Mouse (Mus musculus) forebrain, embryonic 14.5 days (tissue): ENCODE measurements around the gene Gm11549. TPM values are rescaled to one million over a fixed set of nuclear protein-coding genes. Genes with fewer than 3 reads are reported as not detected.

Experiments
- ATAC-seq: fragments of 200-750 bp; cut with Nextera tagmentation; 2 replicates; pipeline ENCODE4 v1.8.0; 2017; ENCODE audit warnings: mild to moderate bottlenecking, moderate library complexity
- DNase-seq: peaks from one replicate; pipeline ENCODE4 v3.0.0-alpha.2; 2015; ENCODE audit warnings: low spot score
- H3K27ac ChIP-seq: fragments of 300-500 bp; sonication (generic); 2 replicates; pipeline ENCODE4 v1.5.1; 2014; ENCODE audit warnings: low read depth, mild to moderate bottlenecking, control low read depth, low read length, moderate library complexity
- H3K27me3 ChIP-seq: fragments of 300-500 bp; sonication (generic); replicated peaks from 2 replicates; pipeline ENCODE4 v1.6.1; 2014; ENCODE audit warnings: low read length, control low read depth, mixed read lengths; ENCODE audit not compliant: control insufficient read depth, insufficient read depth
- H3K36me3 ChIP-seq: fragments of 300-500 bp; sonication (generic); 2 replicates; pipeline ENCODE4 v1.6.1; 2014; ENCODE audit warnings: low read length, control low read depth; ENCODE audit not compliant: control insufficient read depth, insufficient read depth
- H3K4me1 ChIP-seq: fragments of 300-500 bp; sonication (generic); 2 replicates; pipeline ENCODE4 v1.6.1; 2014; ENCODE audit warnings: antibody characterized with exemption, low read length, control low read depth; ENCODE audit not compliant: control insufficient read depth, insufficient read depth
- H3K4me2 ChIP-seq: fragments of 300-500 bp; sonication (generic); 2 replicates; pipeline ENCODE4 v1.6.1; 2014; ENCODE audit warnings: mild to moderate bottlenecking, control low read depth, low read length
- H3K4me3 ChIP-seq: fragments of 300-500 bp; sonication (generic); 2 replicates; pipeline ENCODE4 v1.5.1; 2014; ENCODE audit warnings: low read depth, low read length, control low read depth
- H3K9ac ChIP-seq: fragments of 300-500 bp; sonication (generic); 2 replicates; pipeline ENCODE4 v1.6.1; 2014; ENCODE audit warnings: mild to moderate bottlenecking, low read length, control low read depth, moderate library complexity
- H3K9me3 ChIP-seq: fragments of 300-500 bp; sonication (generic); replicated peaks from 2 replicates; pipeline ENCODE4 v1.6.1; 2016; ENCODE audit warnings: low read length, control low read depth, mixed read lengths; ENCODE audit not compliant: control insufficient read depth
- WGBS: fragments of 180-500 bp; shearing (Covaris S2); extraction: QIAGEN DNeasy Blood & Tissue Kit; methylation state at CpG from one replicate; pipeline ENCODE4 v1.1.7; 2014; 5-methylcytosine and 5-hydroxymethylcytosine counted together
- polyA plus RNA-seq: library from polyadenylated mRNA; unstranded; fragments of >200 nt; fragmentation: Nextera tagmentation; extraction: Ambion mirVana; gene quantifications from 2 replicates; pipeline ENCODE4 v1.2.1, GENCODE M21; 2014

Gene Gm11549
- polyA plus RNA-seq, 1 experiment from 2014 or later: 0.10 TPM

GRCm38 (mm10) chr3:36544961-36545360 is 23.3 kb upstream of the Gm11549 start:
- WGBS: 76% methylated on average over 3 of the region's 3 CpGs
- Histone ChIP-seq H3K4me3 (no peak overlapping the region), H3K4me1 (no peaks in the 10 kb centered on the region), H3K9me3 (no peaks in the 10 kb centered on the region), H3K9ac (no peak overlapping the region), H3K27ac (no peak overlapping the region), H3K4me2 (no peak overlapping the region), H3K36me3 (no peaks in the 10 kb centered on the region), H3K27me3 (no peaks in the 10 kb centered on the region)
- no peak for ATAC-seq
- DNase-seq: no peak

GRCm38 (mm10) chr3:36541399-36541798 is 19.8 kb upstream of the Gm11549 start:
- no peaks in the 10 kb centered on the region for H3K9me3 ChIP-seq
- ATAC-seq: no peak
- 93% methylated on average over 2 of the region's 2 CpGs for WGBS

GRCm38 (mm10) chr3:36540756-36541155 is 19.1 kb upstream of the Gm11549 start:
- no peak for DNase-seq
- Histone ChIP-seq H3K4me3 (no peak overlapping the region), H3K27me3 (no peaks in the 10 kb centered on the region), H3K36me3 (no peaks in the 10 kb centered on the region), H3K4me2 (no peak overlapping the region), H3K27ac (no peak overlapping the region), H3K4me1 (no peaks in the 10 kb centered on the region), H3K9ac (no peak overlapping the region), H3K9me3 (no peaks in the 10 kb centered on the region)
- no peak for ATAC-seq
- 67% methylated on average over 2 of the region's 2 CpGs for WGBS

More at GRCm38 (mm10) chr3:36541399-36541798, 19.8 kb upstream of the Gm11549 start:
- H3K27me3 ChIP-seq: no peaks in the 10 kb centered on the region
- no peak overlapping the region for H3K4me3 ChIP-seq
- H3K4me2 ChIP-seq: no peak overlapping the region
- H3K4me1 ChIP-seq: no peaks in the 10 kb centered on the region
- no peak overlapping the region for H3K9ac ChIP-seq
- no peak overlapping the region for H3K27ac ChIP-seq
- DNase-seq: no peak
- no peaks in the 10 kb centered on the region for H3K36me3 ChIP-seq

GRCm38 (mm10) chr3:36537701-36538470 is 16.3 kb upstream of the Gm11549 start:
- 92% methylated on average over 4 of the region's 4 CpGs for WGBS
- no peaks in the 10 kb centered on the region for H3K9me3 ChIP-seq
- no peaks in the 10 kb centered on the region for H3K36me3 ChIP-seq
- no peak overlapping the region for H3K9ac ChIP-seq
- no peak overlapping the region for H3K4me2 ChIP-seq
- no peak overlapping the region for H3K27ac ChIP-seq
- H3K4me3 ChIP-seq: no peak overlapping the region
- H3K27me3 ChIP-seq: no peaks in the 10 kb centered on the region
- H3K4me1 ChIP-seq: no peaks in the 10 kb centered on the region
- ATAC-seq: no peak
- DNase-seq: no peak

GRCm38 (mm10) chr3:36536041-36536440 is 14.4 kb upstream of the Gm11549 start:
- H3K4me3 ChIP-seq: no peak overlapping the region
- H3K9me3 ChIP-seq: no peaks in the 10 kb centered on the region
- H3K9ac ChIP-seq: no peak overlapping the region
- 95% methylated on average over 12 of the region's 12 CpGs for WGBS
- ATAC-seq (no peak), DNase-seq (no peak)
- no peaks in the 10 kb centered on the region for H3K36me3 ChIP-seq
- no peak overlapping the region for H3K4me2 ChIP-seq
- H3K4me1 ChIP-seq: peaks cover 5% of the 10 kb centered on the region; the same call in 1 of the 2 replicates
- H3K27me3 ChIP-seq: no peaks in the 10 kb centered on the region
- no peak overlapping the region for H3K27ac ChIP-seq

GRCm38 (mm10) chr3:36533201-36533672 is 11.6 kb upstream of the Gm11549 start:
- H3K4me3 ChIP-seq: no peak overlapping the region
- H3K36me3 ChIP-seq: no peaks in the 10 kb centered on the region
- H3K27me3 ChIP-seq: no peaks in the 10 kb centered on the region
- ATAC-seq: no peak
- H3K9ac ChIP-seq: no peak overlapping the region
- DNase-seq: no peak
- no peak overlapping the region for H3K4me2 ChIP-seq
- no peak overlapping the region for H3K27ac ChIP-seq
- no peaks in the 10 kb centered on the region for H3K9me3 ChIP-seq
- peaks cover 10% of the 10 kb centered on the region; the same call in 1 of the 2 replicates for H3K4me1 ChIP-seq
- WGBS: 0% methylated on average over 1 of the region's 1 CpGs

GRCm38 (mm10) chr3:36532738-36533137 is 11.1 kb upstream of the Gm11549 start:
- H3K36me3 ChIP-seq: no peaks in the 10 kb centered on the region
- 41% methylated on average over 7 of the region's 7 CpGs for WGBS
- DNase-seq: no peak
- H3K4me2 ChIP-seq: no peak overlapping the region
- H3K4me1 ChIP-seq: peaks cover 10% of the 10 kb centered on the region; the same call in 1 of the 2 replicates
- H3K27me3 ChIP-seq: no peaks in the 10 kb centered on the region
- H3K4me3 ChIP-seq: no peak overlapping the region
- no peak for ATAC-seq
- no peaks in the 10 kb centered on the region for H3K9me3 ChIP-seq
- no peak overlapping the region for H3K9ac ChIP-seq
- no peak overlapping the region for H3K27ac ChIP-seq

GRCm38 (mm10) chr3:36531979-36532542 is 10.4 kb upstream of the Gm11549 start:
- Histone ChIP-seq H3K9ac (peak overlapping the region; percentile 25; the same call in 1 of the 2 replicates), H3K4me3 (no peak overlapping the region; the same call in 1 of the 2 replicates), H3K9me3 (no peaks in the 10 kb centered on the region), H3K4me1 (peaks cover 10% of the 10 kb centered on the region; the same call in 1 of the 2 replicates), H3K27ac (no peak overlapping the region), H3K36me3 (no peaks in the 10 kb centered on the region), H3K27me3 (no peaks in the 10 kb centered on the region), H3K4me2 (peak overlapping the region; percentile 34; the same call in 1 of the 2 replicates)
- DNase-seq (no peak), ATAC-seq (no peak)
- WGBS: 21% methylated on average over 18 of the region's 18 CpGs

- Histone ChIP-seq H3K4me2 (no peak overlapping the region), H3K4me3 (no peak overlapping the region), H3K27me3 (no peaks in the 10 kb centered on the region), H3K4me1 (peaks cover 10% of the 10 kb centered on the region; the same call in 1 of the 2 replicates), H3K9me3 (no peaks in the 10 kb centered on the region), H3K36me3 (no peaks in the 10 kb centered on the region), H3K27ac (no peak overlapping the region), H3K9ac (no peak overlapping the region)
- 22% methylated on average over 2 of the region's 2 CpGs for WGBS
- DNase-seq (peak; percentile 56), ATAC-seq (no peak)
Measured at GRCm38 (mm10) chr3:36531242-36531641, 9.6 kb upstream of the Gm11549 start.
